Mouse (Mus musculus): Measurements from ENCODE around the gene Defb48.

DNA sequence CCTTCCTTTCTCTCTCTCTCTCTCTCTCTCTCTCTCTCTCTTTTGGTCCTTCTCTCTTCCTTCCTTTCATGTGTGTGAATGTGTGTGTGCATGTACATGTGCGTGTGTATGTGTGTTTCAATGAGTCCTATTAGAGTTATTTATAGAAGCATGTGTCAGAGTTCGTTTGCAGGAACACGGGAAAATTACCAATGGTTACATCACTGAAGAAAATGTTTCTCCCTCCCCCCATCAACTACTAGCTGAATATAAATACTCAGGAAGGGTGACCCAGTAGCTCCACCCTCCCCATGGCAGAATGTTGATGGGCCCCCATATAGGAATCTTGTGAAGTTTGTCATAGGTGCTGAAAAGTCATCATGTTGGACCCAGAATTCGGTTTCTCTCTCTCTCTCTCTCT lies 28.8 kb upstream of the Defb48 start:
- TF ChIP-seq CTCF (IDR thresholded peaks at IDR 0.05; ENCODE audit: low read depth) (no peak), EP300 (IDR thresholded peaks at IDR 0.05; ENCODE audit: low read depth) (no peak)

All from heart, postnatal 0 days (tissue).